Mouse (Mus musculus) central nervous system, embryonic 11.5 days (tissue): ENCODE measurements around the gene Wdr11. TPM values are rescaled to one million over a fixed set of nuclear protein-coding genes. Genes with fewer than 3 reads are reported as not detected.

Source experiments
- polyA plus RNA-seq: library from polyadenylated mRNA; depleted of rRNA; stranded (reverse); fragments of >200 nt; gene quantifications from 2 replicates; pipeline ENCODE4 v1.2.3, GENCODE M21; 2012; rRNA removed

Gene Wdr11
- polyA plus RNA-seq = 37.8 and 43.7 TPM in 2 replicates

DNA sequence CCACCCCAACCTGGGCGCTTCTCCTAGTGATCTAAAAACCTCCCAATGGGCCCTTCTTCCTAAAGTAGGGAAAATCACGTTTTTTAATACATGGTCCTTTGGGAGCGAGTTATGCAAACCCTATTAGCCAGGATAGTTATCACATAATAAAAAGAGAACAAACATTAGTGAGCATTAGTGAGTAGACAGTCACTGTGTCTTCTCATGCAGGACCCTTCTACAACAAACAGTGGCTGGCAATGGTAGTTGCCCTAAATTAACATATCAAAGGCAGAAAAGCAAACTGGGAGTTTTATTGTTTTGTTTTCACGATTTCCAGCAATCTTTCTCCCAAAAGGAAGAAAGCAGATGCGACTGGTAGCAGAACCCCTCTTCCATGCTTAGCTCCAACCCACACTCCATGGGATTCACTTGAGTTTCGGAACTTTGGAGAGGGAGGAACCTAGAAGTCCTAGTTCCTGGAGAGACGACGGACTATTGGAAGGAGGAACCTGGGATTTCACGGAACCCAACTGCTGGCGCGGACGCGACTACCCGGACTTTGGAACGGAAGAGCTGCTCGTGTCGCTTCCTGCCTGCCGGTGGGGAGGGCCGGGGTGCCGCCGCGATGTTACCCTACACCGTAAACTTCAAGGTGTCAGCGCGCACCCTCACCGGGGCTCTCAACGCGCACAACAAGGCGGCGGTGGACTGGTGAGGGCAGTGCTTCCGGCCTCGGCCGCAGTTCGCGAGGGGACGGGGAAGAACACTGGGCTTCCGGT is at the start of gene Wdr11:
Wdr11 (plus strand) TSS at position 493 of the 761 bp plus-strand sequence.

